ENCODE assay signal across 7 mouse cellular contexts in the genomic region with DNA sequence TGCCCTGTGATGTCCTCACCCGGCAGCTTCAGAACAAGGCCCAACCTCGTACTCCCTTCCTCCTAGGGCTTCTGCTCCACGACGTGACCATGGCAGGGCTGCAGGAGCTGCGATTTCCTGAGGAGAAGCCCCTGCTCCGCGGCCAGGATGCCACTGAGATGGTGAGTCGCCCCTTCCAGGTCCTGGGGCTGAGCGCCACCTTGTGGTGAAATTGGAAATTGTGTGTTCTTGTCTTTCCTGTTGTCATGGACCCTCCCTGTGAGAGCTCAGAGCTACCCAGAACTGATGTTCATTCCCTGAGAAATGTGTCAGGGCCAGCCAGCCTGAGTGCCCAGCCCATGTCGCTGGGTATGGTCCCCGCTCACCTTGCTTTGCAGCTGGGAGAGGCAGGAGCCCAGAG. TPM values are rescaled to one million over a fixed set of nuclear protein-coding genes. Genes with fewer than 3 reads are reported as not detected.
DNase-seq lines count a peak whose midpoint lies in the region; ATAC-seq and TF ChIP-seq lines count a peak whose summit lies in the region.

No protein-coding gene starts in this region.

- ATAC-seq in common myeloid progenitor, adult 5-6 weeks (replicated peaks; ENCODE audit: low read depth, poor library complexity, severe bottlenecking), result peak; percentile 95
- peak; percentile 32 for ATAC-seq in midbrain, embryonic 12.5 days (ENCODE audit: low FRiP score, low read depth)

- no peak for TF ChIP-seq POLR2A in small intestine, adult 2 months (IDR thresholded peaks at IDR 0.05; ENCODE audit: low read depth, low read length)

- intact Hi-C loops in left cerebral cortex, postnatal 14 days (cut with DNase I), result loop anchor here (2.0 to 10.0 kb wide), 3 partner anchors 96 to 350 kb away; a partner anchor contains a TSS

- H3K4me2 ChIP-seq in midbrain, embryonic 12.5 days (replicated peaks), result peak overlapping the region; percentile 38; the same call in 1 of the 2 replicates

- H3K27me3 ChIP-seq in midbrain, embryonic 12.5 days, result peaks cover 53% of the 10 kb centered on the region
- peaks cover 7% of the 10 kb centered on the region; the same call in 1 of the 2 replicates for H3K27me3 ChIP-seq in small intestine, adult 2 months (ENCODE audit: control insufficient read depth, insufficient read depth, low read length)

- H3K27ac ChIP-seq in midbrain, embryonic 12.5 days (replicated peaks), result no peak overlapping the region
- H3K27ac ChIP-seq in small intestine, adult 2 months (ENCODE audit: insufficient read depth, low read depth, low read length), result no peak overlapping the region

- peak; percentile 86 for DNase-seq in WW6 (ENCODE audit: low read depth, low spot score)
- peak; percentile 87 for DNase-seq in gastrocnemius, postnatal 10 days
- peak; percentile 89 for DNase-seq in induced T-regulatory cell, adult 2 months (ENCODE audit: low read depth)
- DNase-seq in left cerebral cortex, postnatal 14 days (ENCODE audit: low spot score in 2 of 2), result peak; percentile 92 to 94

- TF ChIP-seq CTCF in small intestine, adult 2 months (IDR thresholded peaks at IDR 0.05; ENCODE audit: extremely low read depth, insufficient read length, insufficient replicate concordance, low read depth, low read length), result peak; percentile 76

- H3K9ac ChIP-seq in midbrain, embryonic 12.5 days (replicated peaks), result peak overlapping the region; percentile 20; the same call in 1 of the 2 replicates

- peaks cover 27% of the 10 kb centered on the region for H3K4me1 ChIP-seq in midbrain, embryonic 12.5 days
- H3K4me1 ChIP-seq in small intestine, adult 2 months (ENCODE audit: control insufficient read depth, insufficient read depth, insufficient read length, low read length), result no peaks in the 10 kb centered on the region

- H3K4me3 ChIP-seq in midbrain, embryonic 12.5 days, result 0 out of 2 replicates have a peak overlapping the region, but pooled peaks have one; percentile 12
- no peak overlapping the region for H3K4me3 ChIP-seq in small intestine, adult 2 months (ENCODE audit: low read depth, low read length)

- no peaks in the 10 kb centered on the region for H3K9me3 ChIP-seq in midbrain, embryonic 12.5 days

- WGBS in midbrain, embryonic 12.5 days, result under 1% methylated on average over 11 of the region's 11 CpGs
- 4% methylated on average over 11 of the region's 11 CpGs for WGBS in small intestine, adult 2 months

- H3K36me3 ChIP-seq in midbrain, embryonic 12.5 days, result no peaks in the 10 kb centered on the region
- no peaks in the 10 kb centered on the region for H3K36me3 ChIP-seq in small intestine, adult 2 months (ENCODE audit: control insufficient read depth, insufficient read depth, low read length)

RNA-seq across cellular contexts. Expression of a gene that starts 18.6 kb away (rescaled TPM):
- total RNA-seq in common myeloid progenitor, adult 5-6 weeks (2017), result 52.2 and 110 TPM in 2 replicates
- 10 to 100 TPM in 1 of 2 experiments, 1 to 10 TPM in 1; 8.1 to 12.6 TPM for total RNA-seq in gastrocnemius, postnatal 10 days (2021)
- 10 to 100 TPM; 15.8 to 17.4 TPM for total RNA-seq in left cerebral cortex, postnatal 14 days (2021)
- 21.0 and 26.3 TPM in 2 replicates for polyA plus RNA-seq in midbrain, embryonic 12.5 days (2016; fragmentation: Nextera tagmentation; extraction: Ambion mirVana)
- polyA plus RNA-seq in small intestine, adult 2 months (2012; rRNA removed), result 4.0 and 5.3 TPM in 2 replicates

RNA-seq across cellular contexts. Expression of a gene that starts 20.3 kb away (rescaled TPM):
- 0.09 TPM in 1 of 2 replicates, not detected in the other for total RNA-seq in common myeloid progenitor, adult 5-6 weeks (2017)
- 10 to 100 TPM in 1 of 2 experiments, 1 to 10 TPM in 1; 8.9 to 12.8 TPM for total RNA-seq in gastrocnemius, postnatal 10 days (2021)
- 1,000 to 10,000 TPM; 1,641 to 1,725 TPM for total RNA-seq in left cerebral cortex, postnatal 14 days (2021)
- polyA plus RNA-seq in midbrain, embryonic 12.5 days (2016; fragmentation: Nextera tagmentation; extraction: Ambion mirVana), result 75.2 and 77.7 TPM in 2 replicates
- 10.2 and 12.1 TPM in 2 replicates for polyA plus RNA-seq in small intestine, adult 2 months (2012; rRNA removed)

Comparison
In these comparisons a context has a peak if more than half of its experiments do, and no peak if none do; other contexts are left out.
1. RNA of a gene that starts 20.3 kb away (total RNA-seq): 1,641 to 1,725 TPM in left cerebral cortex, postnatal 14 days; 8.9 to 12.8 TPM in gastrocnemius, postnatal 10 days and 0.09 TPM in common myeloid progenitor, adult 5-6 weeks; every median in the first group is over 100 times any median in the second.
2. Peak in every context shown above with its lines, with median percentiles within 50 percentile points of each other: DNase-seq.